Mouse (Mus musculus): Measurements from ENCODE around the gene Ceacam16. TPM values are rescaled to one million over a fixed set of nuclear protein-coding genes. Genes with fewer than 3 reads are reported as not detected.
A peak's percentile ranks its signal among the peaks of the same experiment; 100 is the strongest.

Gene Ceacam16
- total and polyA plus RNA-seq, 3 experiments = 0.12 to 0.18 TPM; not detected in 1

DNA sequence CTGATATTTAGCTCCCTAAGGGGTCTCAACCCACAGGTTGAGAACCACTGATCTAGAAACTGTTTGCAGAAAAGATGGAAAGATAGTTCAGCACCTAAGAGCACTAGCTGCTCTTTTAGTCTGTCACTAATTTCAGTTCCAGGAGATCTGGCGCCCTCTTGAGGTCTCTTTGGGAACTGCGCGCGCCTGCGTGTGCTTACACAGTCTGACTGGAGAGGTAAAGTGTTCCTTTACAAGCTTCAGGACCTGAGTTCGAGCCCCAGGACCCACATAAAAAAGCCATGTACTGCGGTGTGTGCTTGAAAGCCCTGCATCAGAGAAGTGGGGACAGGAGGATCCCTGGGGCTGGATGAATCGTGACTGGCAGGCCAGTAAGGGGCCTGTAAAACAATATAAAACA, 28.8 kb upstream of the Ceacam16 start:
- H3K79me2 ChIP-seq (ENCODE audit: control insufficient read depth, insufficient read depth, low read length, poor library complexity) = no peaks in the 10 kb centered on the region
- no peak overlapping the region for H3K9ac ChIP-seq (ENCODE audit: control insufficient read depth, low read depth, low read length, poor library complexity, severe bottlenecking)
- DNase-seq (ENCODE audit: low read depth, low spot score) = peak; percentile 73
- H3K27me3 ChIP-seq (ENCODE audit: control insufficient read depth in 1 of 2, insufficient read depth in 2 of 2, low read length in 2 of 2) = no peaks in the 10 kb centered on the region; a peak in 1 of 4 replicates
- TF ChIP-seq MAZ (IDR thresholded peaks at IDR 0.05; ENCODE audit: low read depth, low read length) (no peak), USF1 (IDR thresholded peaks at IDR 0.05; ENCODE audit: low read depth, low read length) (no peak), ELF1 (IDR thresholded peaks at IDR 0.05; ENCODE audit: low read depth, low read length) (no peak), GATA1 (IDR thresholded peaks at IDR 0.05; ENCODE audit: low read depth, low read length) (no peak), SIN3A (IDR thresholded peaks at IDR 0.05; ENCODE audit: low read length) (no peak), MAFK (IDR thresholded peaks at IDR 0.05; ENCODE audit: borderline replicate concordance, low read depth, low read length) (no peak), CHD1 (IDR thresholded peaks at IDR 0.05; ENCODE audit: low read depth, low read length) (no peak), TBP (IDR thresholded peaks at IDR 0.05; ENCODE audit: low read depth, low read length) (no peak), ZNF384 (IDR thresholded peaks at IDR 0.05; ENCODE audit: low read depth, low read length) (no peak), GABPA (IDR thresholded peaks at IDR 0.05; ENCODE audit: low read depth, low read length) (no peak), TAL1 (IDR thresholded peaks at IDR 0.05; ENCODE audit: low read length) (no peak), TCF12 (IDR thresholded peaks at IDR 0.05; ENCODE audit: low read depth, low read length) (no peak), POLR2AphosphoS5 (IDR thresholded peaks at IDR 0.05; ENCODE audit: borderline replicate concordance, low read depth, low read length) (no peak), HCFC1 (IDR thresholded peaks at IDR 0.05; ENCODE audit: low read depth, low read length) (no peak), ETS1 (IDR thresholded peaks at IDR 0.05; ENCODE audit: low read depth, low read length) (no peak), USF2 (IDR thresholded peaks at IDR 0.05; ENCODE audit: borderline replicate concordance in 1 of 2, insufficient read depth in 1 of 2, low read depth in 1 of 2, low read length in 2 of 2) (no peak), ZC3H11A (IDR thresholded peaks at IDR 0.05; ENCODE audit: low read depth, low read length) (peak; percentile 41), UBTF (IDR thresholded peaks at IDR 0.05; ENCODE audit: borderline replicate concordance, insufficient read depth, low read depth, low read length) (no peak), POLR2AphosphoS2 (IDR thresholded peaks at IDR 0.05; ENCODE audit: low read length) (no peak), CTCF (IDR thresholded peaks at IDR 0.05 in 2 of 3, conservative IDR thresholded peaks at IDR 0.05 in 1 of 3; ENCODE audit: control insufficient read depth in 1 of 3, insufficient read depth in 1 of 3, low read depth in 2 of 3, low read length in 3 of 3, poor library complexity in 1 of 3, severe bottlenecking in 1 of 3) (peak; percentile 80 to 97 (median 83)), MYB (IDR thresholded peaks at IDR 0.05; ENCODE audit: low read depth, low read length) (no peak), NELFE (IDR thresholded peaks at IDR 0.05; ENCODE audit: low read depth, low read length) (no peak), MYC (IDR thresholded peaks at IDR 0.05; ENCODE audit: low read depth, low read length) (no peak), ZKSCAN1 (IDR thresholded peaks at IDR 0.05; ENCODE audit: low read depth, low read length) (no peak), SMC3 (IDR thresholded peaks at IDR 0.05; ENCODE audit: low read depth, low read length) (peak; percentile 56), MAX (IDR thresholded peaks at IDR 0.05; ENCODE audit: low read length) (no peak), BHLHE40 (IDR thresholded peaks at IDR 0.05; ENCODE audit: borderline replicate concordance, low read depth, low read length) (no peak), MEF2A (IDR thresholded peaks at IDR 0.05; ENCODE audit: extremely low read depth, insufficient replicate concordance, low read depth, low read length, poor library complexity, severe bottlenecking) (no peak), NRF1 (IDR thresholded peaks at IDR 0.05; ENCODE audit: insufficient read depth, low read depth, low read length, poor library complexity, severe bottlenecking) (peak; percentile 55; the same call in 1 of the 2 replicates), JUND (IDR thresholded peaks at IDR 0.05; ENCODE audit: low read depth, low read length) (no peak), ZMIZ1 (IDR thresholded peaks at IDR 0.05; ENCODE audit: low read depth, low read length) (no peak), CHD2 (IDR thresholded peaks at IDR 0.05; ENCODE audit: low read length) (no peak), POLR2A (IDR thresholded peaks at IDR 0.05; ENCODE audit: control insufficient read depth in 1 of 2, insufficient read depth in 1 of 2, low read depth in 1 of 2, low read length in 2 of 2, poor library complexity in 1 of 2) (no peak), KAT2A (conservative IDR thresholded peaks at IDR 0.05; ENCODE audit: low read depth, low read length) (no peak), MXI1 (IDR thresholded peaks at IDR 0.05; ENCODE audit: low read depth, low read length) (no peak), EP300 (IDR thresholded peaks at IDR 0.05; ENCODE audit: low read depth in 1 of 2, low read length in 2 of 2) (no peak), RCOR1 (IDR thresholded peaks at IDR 0.05; ENCODE audit: low read depth, low read length) (no peak), RAD21 (IDR thresholded peaks at IDR 0.05; ENCODE audit: low read depth, low read length) (peak; percentile 70), E2F4 (IDR thresholded peaks at IDR 0.05; ENCODE audit: borderline replicate concordance, low read depth, low read length) (no peak)
- H3K27ac ChIP-seq (ENCODE audit: control insufficient read depth, low read depth, low read length) = no peak overlapping the region
- no peaks in the 10 kb centered on the region for H3K4me1 ChIP-seq (ENCODE audit: control insufficient read depth in 1 of 2, insufficient read depth in 2 of 2, low read length in 2 of 2)
- H3K9me3 ChIP-seq (replicated peaks; ENCODE audit: insufficient read depth, low read length) = no peaks in the 10 kb centered on the region
- no peak overlapping the region for H3K4me3 ChIP-seq (ENCODE audit: control insufficient read depth in 1 of 2, insufficient read depth in 1 of 2, low read depth in 2 of 2, low read length in 2 of 2)
- no peaks in the 10 kb centered on the region for H3K36me3 ChIP-seq (ENCODE audit: control insufficient read depth in 1 of 2, insufficient read depth in 2 of 2, low read length in 2 of 2)
